Mouse (Mus musculus) left cerebral cortex, postnatal 36 days (tissue): ENCODE measurements around the gene Rad50. TPM values are rescaled to one million over a fixed set of nuclear protein-coding genes. Genes with fewer than 3 reads are reported as not detected.

Source experiments
- DNase-seq, 2 experiments: peaks; one replicate each; pipeline ENCODE4 v3.0.0; 2021 to 2022; ENCODE audit warnings: low spot score in 2 of 2, mixed read lengths in 1 of 2
- intact Hi-C: fragments of 180-260 bp; cut with DNase I; formaldehyde crosslinking; loops from one replicate; pipeline ENCODE4 v1.15.1; 2025
- total RNA-seq, 2 experiments: library from RNA; stranded (reverse); gene quantifications; 2 replicates each; pipeline ENCODE4 v1.2.3; 2021

Gene Rad50
- total RNA-seq, 2 experiments from 2014 or later = 9.9 to 11.3 TPM

GRCm38 (mm10) chr11:53637046-53637802 lies 69.9 kb downstream of the Rad50 start:
- intact Hi-C loops = no loop called here
- no peak for DNase-seq

- peak in 1 of 2 experiments; percentile 15 for DNase-seq
- intact Hi-C loops = no loop called here
Measured at GRCm38 (mm10) chr11:53636183-53636646, 70.9 kb downstream of the Rad50 start.

DNA sequence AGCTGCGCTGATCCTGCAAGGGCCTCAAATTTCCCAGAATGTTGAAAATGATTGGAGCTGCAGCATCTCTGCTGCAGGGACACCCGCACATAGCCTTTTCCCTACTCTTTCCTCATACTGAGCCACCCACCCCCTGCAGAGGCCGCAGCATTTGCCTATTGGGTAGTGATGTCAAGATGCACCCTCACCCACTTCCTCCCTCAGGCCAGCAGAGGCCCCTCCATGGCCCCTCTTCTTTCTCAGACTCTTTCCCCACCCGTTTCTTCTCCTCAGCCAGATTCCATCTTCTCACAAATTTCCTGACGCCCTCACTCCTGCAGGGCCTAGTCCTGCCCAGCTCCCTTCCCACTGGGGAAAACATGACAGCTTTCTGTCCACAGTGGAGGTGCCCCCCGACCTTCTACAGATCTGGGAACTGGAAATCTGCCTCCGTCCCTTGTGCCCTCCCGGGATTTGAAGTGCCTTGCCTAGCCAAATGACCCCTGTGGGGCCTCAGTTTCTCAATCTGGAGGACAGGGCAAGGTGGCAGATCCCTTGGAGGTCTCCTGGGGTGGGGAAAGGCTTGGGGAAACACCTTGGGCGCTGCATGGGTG lies 71.4 kb downstream of the Rad50 start:
- peak in 1 of 2 experiments; percentile 17 for DNase-seq
- intact Hi-C loops = no loop called here

DNA sequence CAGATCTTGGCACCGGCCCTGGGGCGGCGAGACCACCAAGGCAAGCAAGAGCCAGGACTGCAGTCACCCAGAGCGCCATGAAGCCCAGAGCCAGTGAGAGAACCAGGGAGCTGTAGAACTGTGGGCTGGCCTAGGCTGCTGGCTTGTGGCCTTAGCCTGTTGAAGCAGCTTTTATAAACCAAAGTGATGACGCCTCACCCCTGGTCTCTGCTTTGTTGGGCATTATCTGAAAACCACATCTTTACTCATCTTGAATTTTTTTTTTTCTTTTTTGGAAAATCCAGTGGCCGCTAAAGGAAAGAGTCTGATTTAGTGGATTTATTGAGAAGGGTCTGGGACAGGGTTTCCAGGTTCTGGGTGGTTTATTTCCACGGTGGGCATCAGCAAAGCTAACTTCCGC lies 72.6 kb downstream of the Rad50 start, which contains the start of gene Il13:
Il13 (minus strand) TSS at position 147 of the 400 bp plus-strand sequence.
- intact Hi-C loops = no loop called here
- no peak for DNase-seq

DNA sequence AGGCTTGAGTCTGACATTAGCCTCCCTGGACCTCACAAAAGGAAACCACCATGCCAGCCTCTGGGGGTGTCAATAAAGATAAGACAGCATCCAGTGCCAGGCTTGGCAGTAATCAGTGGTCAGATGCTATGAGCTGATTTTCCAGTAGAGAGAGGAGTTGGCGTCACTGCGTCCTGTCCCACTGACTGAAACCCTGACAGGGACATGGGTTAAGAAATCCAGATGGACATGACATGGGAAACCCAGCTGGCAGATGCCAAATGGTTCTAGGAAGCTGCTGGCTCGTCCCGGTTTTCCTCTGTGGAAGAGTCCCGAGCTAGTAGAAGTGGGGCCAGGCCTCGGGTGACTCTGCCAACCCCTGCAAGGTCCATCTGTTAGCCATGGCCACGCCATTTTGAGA lies 73.5 kb downstream of the Rad50 start:
- intact Hi-C loops = no loop called here

DNA sequence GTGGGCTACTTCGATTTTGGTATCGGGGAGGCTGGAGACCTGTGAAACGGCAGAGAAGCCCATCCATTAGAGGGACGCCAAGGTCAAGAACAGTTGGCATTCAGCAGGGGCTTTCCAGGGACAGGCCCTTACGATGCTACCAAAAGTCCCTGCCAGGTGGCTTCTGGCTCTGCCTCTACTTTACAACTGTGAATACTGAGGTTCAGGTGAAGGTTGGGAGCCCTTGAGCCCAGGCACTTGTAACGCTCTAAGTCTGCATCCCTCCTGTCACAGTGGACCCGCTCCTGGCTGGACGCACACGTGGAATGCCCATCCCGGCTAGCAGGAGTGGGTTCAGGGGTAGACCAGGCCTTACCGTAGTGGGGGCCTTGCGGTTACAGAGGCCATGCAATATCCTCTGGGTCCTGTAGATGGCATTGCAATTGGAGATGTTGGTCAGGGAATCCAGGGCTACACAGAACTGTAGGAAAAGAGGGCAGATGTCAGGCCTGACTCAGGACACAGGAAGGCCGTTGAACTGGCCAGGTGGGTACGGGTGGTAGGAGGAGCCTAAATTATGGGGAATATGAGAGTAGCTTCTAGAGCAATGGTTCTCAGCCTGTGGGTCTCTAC lies 74.9 kb downstream of the Rad50 start:
- intact Hi-C loops = no loop called here
- DNase-seq = no peak

More for the DNA sequence above, 73.5 kb downstream of the Rad50 start:
- no peak for DNase-seq

DNA sequence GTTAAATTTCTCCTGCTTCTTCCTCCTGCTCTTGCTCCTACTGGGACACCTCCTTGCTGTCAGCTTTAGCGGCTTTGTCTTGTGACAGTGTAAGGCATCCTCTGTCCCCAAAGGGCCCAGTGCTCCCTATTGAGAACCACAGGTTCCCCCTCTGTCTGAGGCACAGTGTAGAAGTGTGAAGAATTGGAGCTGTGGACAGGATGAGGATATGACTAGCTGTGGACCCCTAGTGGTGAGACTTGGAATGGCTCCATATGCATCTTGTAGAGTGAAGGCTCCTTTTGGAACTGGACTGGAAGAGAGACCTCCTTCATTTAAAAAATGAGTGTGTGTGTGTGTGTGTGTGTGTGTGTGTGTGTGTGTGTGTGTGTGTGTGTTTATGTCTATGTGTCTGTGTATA lies 79.3 kb downstream of the Rad50 start:
- intact Hi-C loops = loop anchor here (5.0 kb wide), 2 partner anchors 41 to 161 kb away; no protein-coding TSS in a partner anchor
- peak; percentile 37 to 65 for DNase-seq

GRCm38 (mm10) chr11:53626802-53627373 lies 80.2 kb downstream of the Rad50 start:
- no peak for DNase-seq

DNA sequence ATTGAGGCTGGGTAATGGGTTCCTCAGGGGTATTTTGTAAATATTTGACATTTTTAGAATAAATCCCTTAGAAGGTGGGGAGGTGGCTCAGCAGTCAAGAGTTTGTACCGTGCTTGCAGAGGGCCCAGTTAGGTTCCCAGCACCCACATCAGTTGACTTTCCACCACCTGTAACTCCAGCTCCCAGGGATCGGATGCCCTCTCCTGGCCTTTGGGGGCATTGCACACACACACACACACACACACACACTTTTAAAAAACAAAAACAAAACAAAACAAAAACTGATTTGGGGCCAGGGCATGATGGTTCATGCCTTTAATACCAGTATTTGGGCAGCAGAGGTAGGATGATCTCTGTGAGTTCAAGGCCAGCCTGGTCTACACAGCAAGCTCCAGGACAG lies 83.0 kb downstream of the Rad50 start:
- intact Hi-C loops = no loop called here
- no peak for DNase-seq

More at GRCm38 (mm10) chr11:53626802-53627373, 80.2 kb downstream of the Rad50 start:
- intact Hi-C loops = loop anchor here (5.0 kb wide), 2 partner anchors 40 to 160 kb away; no protein-coding TSS in a partner anchor

- intact Hi-C loops = no loop called here
- DNase-seq = no peak
Measured at GRCm38 (mm10) chr11:53623573-53623972, 83.5 kb downstream of the Rad50 start.

DNA sequence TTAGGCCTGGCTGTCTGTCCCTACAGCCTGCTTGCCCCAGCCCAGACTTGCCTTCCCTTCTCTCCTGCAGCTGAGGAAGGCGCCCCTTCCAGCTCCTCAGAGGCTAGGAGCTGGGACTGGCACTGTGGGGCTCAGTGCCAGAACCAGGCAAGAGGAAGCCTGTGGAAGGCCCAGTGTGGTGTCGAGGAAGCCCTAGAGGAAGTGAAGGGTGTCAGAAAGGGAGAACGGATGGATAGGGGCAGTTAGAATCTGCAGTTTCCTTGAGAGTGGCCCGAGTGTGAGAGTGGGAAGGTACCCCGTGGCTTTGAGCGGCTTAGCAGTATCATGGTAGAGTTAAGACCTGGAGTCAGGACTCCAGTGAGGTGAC lies 84.7 kb downstream of the Rad50 start:
- DNase-seq = no peak
- intact Hi-C loops = no loop called here

DNA sequence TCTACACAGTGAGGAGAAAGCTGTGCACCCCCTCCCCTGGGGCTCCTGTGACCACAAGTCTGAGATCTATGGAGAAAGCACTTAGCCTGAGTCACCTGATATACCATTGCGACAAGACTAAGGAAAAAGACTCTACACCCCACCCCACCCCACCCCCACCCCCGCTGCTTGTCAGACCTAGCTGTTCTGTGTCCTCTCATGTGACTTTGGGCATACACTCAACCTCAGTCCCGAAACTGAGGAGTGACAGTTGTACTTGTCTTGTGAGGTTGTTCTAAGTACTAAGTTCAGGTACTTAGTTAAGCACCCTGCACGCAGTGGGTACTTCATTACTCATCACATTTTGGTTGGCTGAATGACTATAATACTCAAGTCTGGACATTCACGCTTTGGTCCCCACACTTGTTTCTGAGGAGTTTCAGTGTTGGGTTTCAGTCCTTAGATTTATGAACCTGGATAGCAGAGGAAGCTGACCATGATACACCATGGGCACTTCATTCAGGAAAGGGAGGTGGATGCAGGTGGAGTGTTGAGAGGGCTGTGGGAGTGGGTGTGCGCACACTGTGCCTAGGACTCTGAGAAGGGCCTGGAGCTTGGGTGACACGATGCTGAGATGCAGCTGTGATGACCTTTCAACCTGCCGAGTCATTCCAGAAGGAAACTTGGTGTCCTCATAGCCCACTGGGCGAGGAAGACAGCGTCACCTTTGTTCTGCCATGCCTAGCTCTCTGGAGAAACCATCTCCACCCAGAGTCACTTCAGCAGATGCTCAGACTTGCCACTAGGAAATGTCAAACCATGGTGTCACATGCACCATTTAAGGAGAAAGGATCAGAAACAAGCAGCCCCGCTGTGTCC lies 85.3 kb downstream of the Rad50 start:
- no peak for DNase-seq
- intact Hi-C loops = no loop called here

DNA sequence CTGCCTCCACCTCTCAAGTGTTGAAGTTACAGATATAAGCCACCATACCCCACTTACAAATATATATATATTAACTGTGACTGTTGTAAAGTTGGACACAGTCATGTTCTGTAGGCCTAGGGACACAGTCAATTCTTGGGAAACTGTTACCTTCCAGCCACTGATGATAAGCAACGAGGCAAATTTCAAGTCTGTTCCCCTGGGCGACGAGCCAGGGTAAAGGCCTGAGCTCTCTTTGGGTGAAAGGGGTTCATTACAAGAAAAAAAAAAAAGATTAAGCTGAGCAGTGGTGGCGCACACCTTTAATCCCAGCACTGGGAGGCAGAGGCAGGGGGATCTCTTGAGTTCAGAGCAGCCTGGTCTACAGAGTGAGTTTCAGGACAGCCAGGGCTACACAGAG lies 87.0 kb downstream of the Rad50 start:
- intact Hi-C loops = no loop called here
- DNase-seq = no peak

- no peak for DNase-seq
- intact Hi-C loops = no loop called here
Measured at GRCm38 (mm10) chr11:53619428-53619827, 87.7 kb downstream of the Rad50 start.

DNA sequence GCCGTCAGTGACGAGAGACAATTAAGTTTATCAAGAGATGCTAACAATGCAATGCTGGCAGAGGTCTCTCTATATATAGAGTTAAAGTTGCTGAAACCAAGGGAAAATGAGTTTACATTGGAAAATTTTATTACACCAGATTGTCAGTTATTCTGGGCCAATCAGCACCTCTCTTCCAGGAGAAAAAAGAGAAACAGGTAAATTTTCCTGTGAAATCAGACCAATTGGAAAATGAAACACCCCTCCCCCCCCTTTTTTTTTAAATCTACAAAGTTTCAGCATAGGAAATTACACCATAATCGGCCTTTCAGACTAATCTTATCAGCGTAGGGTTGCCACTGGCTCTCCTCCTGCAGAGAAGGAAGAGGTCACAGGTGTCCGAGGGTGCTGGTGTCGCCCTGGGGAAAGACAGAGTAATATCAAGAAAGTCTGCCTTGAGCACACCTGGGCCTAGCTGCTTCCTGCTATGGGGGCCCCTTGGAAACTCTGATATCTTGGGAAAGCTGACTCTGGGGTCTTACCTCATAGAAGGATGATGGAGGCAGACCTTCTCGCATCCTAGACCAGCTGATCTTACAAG lies 88.4 kb downstream of the Rad50 start, which contains the start of gene Il4:
Il4 (minus strand) TSS at position 51 of the 580 bp plus-strand sequence.
- DNase-seq = no peak
- intact Hi-C loops = no loop called here

DNA sequence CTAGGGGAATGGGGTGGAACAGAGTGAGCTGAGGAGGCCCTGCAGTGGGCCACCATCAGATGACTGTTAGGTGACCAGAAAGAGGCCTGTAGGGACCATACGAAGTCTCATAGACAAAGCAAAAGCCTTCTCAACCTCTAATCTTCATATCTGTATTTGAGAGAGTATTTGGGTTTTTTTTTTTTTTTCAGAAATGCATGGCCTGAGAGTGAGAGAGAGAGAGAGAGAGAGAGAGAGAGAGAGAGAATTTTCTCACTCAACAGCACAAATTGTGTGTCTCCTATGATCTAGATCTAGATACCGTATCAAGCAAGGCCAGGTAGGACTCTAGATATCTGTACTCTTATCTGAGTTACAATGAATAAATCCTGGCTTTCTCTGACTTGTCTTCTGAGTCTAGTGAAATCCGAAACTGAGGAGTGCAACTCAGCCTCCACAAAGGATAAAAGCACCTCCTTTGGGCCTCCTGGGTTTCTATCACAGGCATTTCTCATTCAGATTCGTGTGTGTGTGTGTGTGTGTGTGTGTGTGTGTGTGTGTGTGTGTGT lies 89.5 kb downstream of the Rad50 start:
- intact Hi-C loops = no loop called here
- no peak for DNase-seq

GRCm38 (mm10) chr11:53616748-53617558 lies 90.2 kb downstream of the Rad50 start:
- intact Hi-C loops = no loop called here
- DNase-seq = no peak

GRCm38 (mm10) chr11:53615575-53615974 lies 91.5 kb downstream of the Rad50 start:
- intact Hi-C loops = no loop called here
- no peak for DNase-seq
